Mouse (Mus musculus): ENCODE measurements around the gene Draxin.

DNA sequence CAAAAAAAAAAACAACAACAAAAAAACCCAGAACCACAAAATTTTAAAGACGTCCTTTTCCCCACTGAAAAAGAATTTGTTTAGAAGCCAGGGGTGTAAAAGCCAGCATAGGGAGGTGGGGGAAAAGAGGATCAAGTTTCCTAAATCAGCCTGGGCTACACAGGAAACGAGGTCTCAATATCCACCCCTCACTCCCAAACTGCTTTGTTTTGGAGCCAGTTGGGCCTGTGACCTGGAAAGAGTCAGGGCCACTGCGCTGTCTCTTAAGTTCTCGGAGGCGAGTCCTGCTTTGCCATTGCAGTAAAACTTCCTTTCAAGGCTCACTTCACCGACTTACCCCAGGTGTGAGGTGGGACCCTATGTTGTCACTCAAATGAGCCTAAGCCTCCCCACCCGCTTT is 19.7 kb upstream of the Draxin start:
- TF ChIP-seq CTCF (IDR thresholded peaks at IDR 0.05; ENCODE audit: control insufficient read depth, insufficient read depth, low read length), result no peak
- TF ChIP-seq POLR2A (IDR thresholded peaks at IDR 0.05; ENCODE audit: borderline replicate concordance, control insufficient read depth, low read depth, low read length), result no peak
